Mouse (Mus musculus) right cerebral cortex, postnatal 10 days (tissue): ENCODE results near the gene Snx25.

Experiments used
- DNase-seq, 2 experiments: peaks; one replicate each; pipeline ENCODE4 v3.0.0; 2021; ENCODE audit warnings: low spot score in 2 of 2

The Snx25 gene

DNA sequence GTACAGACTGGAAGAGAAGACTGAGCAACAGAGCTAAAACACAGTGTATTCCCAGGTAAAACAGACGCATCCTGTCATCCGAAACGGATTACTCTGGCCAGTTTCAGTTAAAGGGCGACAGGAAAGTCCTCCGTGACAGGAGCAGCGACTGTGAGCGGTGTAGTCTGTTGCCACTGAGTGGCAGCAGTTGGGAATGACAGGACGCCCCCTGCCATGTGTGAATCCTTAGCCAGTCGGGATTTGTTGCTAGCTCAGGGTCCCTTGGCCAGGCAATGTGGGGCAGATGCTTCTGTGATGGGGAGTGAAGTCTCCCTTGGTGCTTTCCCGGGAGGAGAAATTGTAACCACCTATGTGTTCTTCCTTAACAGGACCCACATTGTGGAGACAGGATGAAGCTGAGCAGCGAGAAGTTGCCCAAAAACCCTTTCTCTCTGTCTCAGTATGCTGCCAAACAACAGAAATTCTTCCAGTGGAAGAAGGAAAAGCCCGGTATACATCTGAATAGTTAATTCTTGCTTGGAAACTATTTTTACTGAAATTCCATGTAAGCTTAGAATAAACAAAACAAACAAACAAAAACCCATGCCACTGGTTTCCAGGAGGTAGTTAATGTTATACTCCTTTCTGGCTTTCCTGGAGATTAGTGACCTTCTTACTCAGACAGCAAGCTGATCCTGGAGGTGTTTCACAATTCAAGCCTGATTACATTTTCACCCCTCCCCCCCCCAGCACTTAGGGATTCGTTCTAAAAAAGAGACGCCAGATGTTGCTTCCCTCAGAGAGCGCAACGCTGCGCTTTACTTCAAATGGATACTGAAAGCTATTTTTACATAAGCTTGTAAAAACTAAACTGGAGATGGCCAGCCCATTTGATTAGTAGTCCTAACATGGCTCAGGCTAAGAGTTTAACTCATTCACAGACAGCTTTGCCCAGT lies 140.9 kb downstream of the Snx25 start:
- peak; percentile 44 to 53 for DNase-seq

DNA sequence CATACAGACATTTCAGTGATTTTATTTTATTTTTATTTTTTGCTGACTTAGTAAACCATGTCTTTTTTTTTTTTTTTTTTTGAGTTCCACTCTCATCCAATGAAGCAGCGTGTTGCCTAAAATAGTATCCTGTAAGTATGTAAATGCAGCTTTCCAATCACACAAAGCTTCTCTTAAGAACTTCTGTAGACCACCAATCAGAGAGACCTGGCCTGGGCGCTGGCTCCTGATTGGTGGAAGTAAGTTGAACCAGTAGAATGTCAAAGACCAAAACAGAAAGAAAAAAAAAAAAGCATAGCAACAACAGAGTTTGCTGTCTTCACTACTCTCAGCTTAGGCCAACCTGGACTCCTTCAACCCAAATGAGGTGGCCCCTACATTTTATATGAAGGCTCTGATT lies 141.7 kb downstream of the Snx25 start:
- peak; percentile 39 to 71 for DNase-seq

DNA sequence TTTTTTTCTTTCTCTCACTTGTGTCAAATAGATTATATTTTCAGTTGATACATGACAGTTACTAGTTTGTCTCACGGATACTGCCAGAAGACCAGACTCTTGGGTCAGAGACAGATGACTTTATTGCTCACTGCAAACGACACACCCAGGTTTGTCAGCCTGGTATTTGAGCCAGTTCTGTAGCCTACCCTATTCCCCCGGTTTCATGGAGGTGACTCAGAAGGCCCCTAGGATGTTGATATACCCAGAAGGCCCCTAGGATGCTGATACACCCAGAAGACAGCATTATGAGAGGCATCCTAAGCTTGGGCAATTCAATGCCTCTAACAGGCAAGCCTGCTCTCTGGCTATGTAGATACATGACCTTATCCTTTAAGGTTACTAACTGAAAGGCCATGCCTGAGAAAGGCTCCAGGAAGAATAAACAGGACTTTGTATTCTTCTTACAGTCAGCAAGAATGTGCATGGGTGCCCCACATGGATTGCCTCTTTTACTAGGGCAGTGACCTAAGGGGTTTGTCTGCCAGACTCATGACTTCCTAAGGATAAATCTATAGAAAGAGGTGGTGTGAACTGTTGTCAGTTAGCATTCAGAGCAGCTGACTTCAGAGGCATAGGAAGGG lies 144.8 kb downstream of the Snx25 start:
- no peak for DNase-seq

DNA sequence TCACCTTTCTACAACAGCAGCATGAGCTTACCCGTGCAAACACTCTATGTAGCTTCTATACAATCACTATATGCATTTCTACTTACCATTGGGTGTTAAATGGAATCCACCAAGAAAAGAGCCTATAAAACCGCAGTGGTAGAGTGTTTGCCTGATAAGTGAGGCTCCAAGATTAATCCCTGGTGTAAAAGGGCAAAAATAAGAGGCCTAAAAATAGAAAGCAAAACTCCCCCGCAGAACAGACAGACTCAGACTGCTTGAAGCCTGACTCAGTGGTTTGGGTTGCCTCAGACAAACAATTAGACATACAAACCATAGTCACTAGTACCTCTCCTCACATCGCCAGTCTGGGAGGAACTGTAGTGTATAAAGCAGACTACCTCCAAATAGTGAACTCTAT lies 146.4 kb downstream of the Snx25 start, which contains the start of gene Ankrd37:
Gene Ankrd37 (minus strand): TSS at position 112 of the 400 bp plus-strand sequence.
- no peak for DNase-seq

DNA sequence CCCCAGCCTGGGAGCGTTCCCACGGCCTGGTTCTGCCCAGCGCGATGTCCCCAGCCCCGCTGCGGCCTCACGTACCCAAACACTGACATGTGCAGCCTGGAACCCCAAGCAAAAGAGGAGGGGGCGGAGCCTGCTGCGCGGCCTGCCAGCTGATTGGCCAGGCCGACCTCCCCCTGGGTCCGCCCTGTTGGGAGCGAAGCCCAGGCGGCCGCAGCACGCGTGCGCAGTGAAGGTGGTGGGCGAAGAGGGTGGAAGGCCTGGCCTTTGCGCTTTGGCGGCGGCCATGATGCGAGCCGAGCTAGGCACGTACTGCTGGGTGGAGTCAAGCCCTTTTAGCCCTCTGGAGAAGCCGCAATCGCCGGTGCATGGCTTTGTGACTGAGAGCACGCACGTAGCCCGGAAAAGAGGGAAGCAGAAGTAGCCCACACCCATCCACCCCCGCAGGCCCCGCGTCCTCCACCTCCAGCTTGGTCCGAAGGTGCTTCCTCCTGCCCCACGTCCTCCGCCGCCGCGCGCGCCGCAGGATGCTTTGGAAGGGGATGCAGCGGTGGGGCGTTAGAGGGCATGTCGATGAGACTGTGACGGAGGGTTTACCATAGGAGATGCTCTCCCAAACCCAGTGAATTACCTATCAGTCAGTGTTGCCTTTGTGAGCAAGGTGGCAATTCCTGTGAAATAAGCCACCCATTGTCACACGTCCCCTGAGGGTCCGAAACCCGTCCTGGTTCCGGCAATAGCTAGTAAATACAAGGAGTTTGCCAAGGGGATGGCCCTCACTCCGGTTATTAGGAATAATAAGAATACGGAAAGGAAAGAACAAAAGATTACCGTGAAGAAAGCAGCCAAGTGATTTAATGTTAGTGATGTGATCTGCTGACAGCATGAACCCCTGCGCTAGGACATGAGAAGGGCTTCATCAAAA lies 151.9 kb downstream of the Snx25 start:
- peak; percentile 98 to 99 for DNase-seq

DNA sequence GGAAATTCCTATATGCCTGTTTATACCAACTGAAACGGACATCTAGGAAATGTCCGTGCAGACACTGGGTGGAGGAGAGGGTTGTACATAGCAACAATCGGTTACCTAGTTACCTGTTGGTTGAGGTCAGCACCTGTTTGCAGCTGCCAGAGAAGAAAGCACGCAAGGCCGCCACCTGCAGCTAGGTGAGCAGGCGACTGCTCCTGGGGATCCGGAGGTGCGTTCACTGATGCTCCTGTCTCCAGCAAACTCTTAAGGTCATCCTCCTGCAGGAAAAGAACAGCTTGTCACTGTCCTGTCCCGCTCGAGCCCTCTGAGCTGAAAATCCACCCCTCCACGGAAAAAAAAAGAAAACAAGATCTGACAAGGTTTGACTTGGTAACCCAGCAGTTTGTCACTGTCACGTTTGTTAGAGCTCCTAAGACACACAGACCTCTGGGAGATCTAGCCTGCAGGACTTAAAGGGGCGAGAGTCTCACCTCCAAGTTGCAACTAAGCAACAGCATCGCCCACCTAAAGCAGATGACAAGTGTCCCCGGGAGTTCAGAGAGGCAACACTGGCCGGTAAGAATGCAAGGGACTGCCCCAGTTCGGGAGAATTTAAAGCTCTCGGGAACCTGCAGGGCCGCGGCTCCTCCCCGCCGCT lies 152.7 kb downstream of the Snx25 start, which contains the start of gene Lrp2bp:
Gene Lrp2bp (plus strand): TSS at position 166 of the 646 bp plus-strand sequence.
- DNase-seq: peak; percentile 37 to 62

DNA sequence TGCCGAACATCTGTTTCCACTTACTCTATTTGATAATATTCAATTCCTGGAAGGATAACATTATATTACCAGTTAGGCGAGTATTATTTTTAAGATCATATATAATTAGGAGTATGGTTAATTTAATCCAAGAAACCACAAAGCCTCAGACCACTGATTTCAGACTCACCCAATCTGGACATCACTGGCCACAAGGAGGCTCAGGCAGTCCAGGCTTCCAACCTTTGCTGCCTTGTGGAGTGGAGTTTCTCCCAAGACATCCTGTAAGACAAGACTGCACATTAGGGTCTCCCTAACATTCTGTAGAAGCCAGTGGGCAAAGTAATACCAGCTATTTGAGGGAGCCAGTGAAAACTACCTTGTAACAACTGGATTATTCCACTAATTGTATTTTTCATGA lies 153.7 kb downstream of the Snx25 start:
- DNase-seq: peak in 1 of 2 experiments; percentile 22

DNA sequence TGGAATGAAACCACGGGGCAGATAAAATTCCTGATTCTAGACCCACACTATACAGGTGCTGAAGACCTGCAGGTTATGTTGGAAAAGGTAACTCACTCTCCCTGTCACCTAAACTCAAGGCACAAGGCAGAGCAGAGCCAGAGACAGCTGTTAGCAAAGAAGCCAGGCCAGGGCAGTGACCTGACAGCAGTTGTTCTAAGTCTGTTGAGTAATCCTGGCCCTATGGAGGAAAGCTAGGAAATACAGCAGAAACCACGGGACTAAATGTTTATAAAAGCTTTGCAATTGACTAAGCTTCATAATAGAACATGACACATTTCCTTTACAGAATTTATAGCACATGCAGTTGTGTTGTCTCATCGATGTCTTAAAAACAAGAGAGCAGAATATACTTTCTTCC lies 156.4 kb downstream of the Snx25 start:
- DNase-seq: no peak

DNA sequence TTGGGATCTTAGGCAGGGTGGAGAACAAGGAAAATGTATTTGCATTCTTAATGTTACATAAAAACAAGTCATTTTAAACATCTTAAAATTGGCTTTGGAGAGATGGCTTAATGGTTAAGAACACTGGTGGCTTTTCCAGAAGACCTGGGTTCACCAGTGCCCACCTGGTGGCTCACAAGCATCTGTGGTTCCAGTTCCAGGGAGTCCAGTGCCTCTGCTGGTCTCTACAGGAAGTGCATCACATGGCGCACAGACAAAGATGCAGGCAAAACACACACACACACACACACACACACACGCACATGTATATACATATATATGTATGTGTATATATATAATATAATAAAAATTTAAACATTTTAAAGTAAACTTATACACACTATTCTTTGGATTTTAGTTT lies 157.8 kb downstream of the Snx25 start:
- no peak for DNase-seq

DNA sequence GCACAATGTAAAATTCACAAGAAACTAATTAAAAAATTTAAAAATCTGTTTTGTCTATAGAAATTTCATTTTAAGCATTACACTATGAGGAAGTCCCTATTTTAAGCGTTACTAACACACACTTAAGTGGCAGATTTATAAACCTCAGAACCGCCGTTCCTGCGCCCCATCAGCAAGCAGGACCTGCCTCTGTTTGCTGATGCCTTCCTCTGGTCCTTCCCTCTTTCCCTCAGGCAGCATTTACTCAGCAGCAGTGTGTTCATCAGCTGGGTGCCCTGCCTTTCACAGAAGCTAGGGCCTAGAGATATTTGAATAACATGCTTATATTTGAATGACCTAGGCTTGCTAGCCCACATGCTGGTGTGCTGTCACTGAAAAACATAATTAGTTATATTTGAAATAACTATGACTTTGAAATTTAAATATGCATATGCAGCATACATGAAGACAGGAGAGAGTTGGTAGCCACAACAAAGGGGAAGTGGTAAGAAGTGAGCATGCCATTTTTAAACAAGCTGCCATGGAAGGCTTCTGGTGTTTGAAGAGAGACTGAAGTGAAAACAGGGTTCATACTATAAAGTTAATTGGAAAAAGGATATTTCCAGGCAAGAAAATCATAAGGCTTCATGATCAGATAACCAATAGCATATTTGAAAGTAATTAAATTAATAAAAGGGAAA lies 161.2 kb downstream of the Snx25 start:
- DNase-seq: no peak

DNA sequence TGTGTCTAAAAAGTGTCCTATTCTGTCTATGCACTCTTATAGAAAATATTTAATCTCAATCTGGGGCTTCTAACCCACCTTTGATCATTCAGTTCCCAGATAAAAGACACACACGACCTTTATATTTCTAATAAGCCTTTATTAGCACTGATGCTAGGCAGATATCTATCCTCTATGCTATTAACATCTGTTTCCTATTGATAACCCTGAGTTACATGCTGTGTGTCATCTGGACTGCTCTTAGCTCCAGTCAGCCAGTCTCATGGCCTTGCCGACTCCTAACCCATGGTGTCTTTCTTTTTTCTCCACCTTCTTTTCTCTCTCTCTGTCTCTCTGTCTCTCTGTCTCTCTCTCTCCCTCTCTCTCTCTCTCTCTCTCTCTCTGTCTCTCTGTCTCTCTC lies 163.8 kb downstream of the Snx25 start:
- DNase-seq: no peak

DNA sequence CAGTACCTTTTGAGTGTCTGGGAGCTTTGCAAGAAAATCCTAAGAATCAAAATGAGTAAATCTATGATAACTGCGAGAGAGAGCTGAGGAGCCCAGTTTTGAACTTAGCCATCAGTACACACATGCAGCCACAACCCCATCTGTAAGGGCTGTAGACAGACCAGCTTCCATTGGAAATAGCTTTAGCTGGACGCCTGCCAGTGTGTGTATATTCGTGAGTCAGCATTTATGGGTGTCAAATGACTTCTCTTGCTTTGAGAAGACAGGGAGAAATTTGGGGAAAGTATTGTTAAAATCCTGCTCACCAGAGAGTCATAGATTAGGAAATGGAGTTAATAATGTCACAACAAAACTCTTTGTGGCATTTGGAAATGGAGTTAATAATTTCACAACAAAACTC lies 165.3 kb downstream of the Snx25 start:
- no peak for DNase-seq
